Mouse (Mus musculus) MEL (cell line): ENCODE data around the gene Ndufa11. TPM values are rescaled to one million over a fixed set of nuclear protein-coding genes. Genes with fewer than 3 reads are reported as not detected.

Source experiments
- DNase-seq: peaks from one replicate; pipeline ENCODE4 v3.0.0; 2011; ENCODE audit warnings: low read depth, low spot score
- H3K27ac ChIP-seq: 2 replicates; pipeline ENCODE4 v1.5.1; 2012; ENCODE audit warnings: low read depth, mild to moderate bottlenecking, control low read depth, low read length, moderate library complexity; ENCODE audit not compliant: control insufficient read depth
- H3K27me3 ChIP-seq, 2 experiments: fragments of 150-350 bp in 1 of 2; sonication (generic) in 1 of 2; 2 replicates each; pipeline ENCODE4 v1.6.1; 2012; ENCODE audit warnings: low read length in 2 of 2, mild to moderate bottlenecking in 2 of 2, improper control_type of control experiment in 1 of 2, moderate library complexity in 1 of 2; ENCODE audit not compliant: insufficient read depth in 2 of 2, control insufficient read depth in 1 of 2
- H3K36me3 ChIP-seq, 2 experiments: 2 replicates each; pipeline ENCODE4 v1.6.1; 2012 to 2014; ENCODE audit warnings: low read length in 2 of 2, improper control_type of control experiment in 1 of 2, inconsistent platforms in 1 of 2, mild to moderate bottlenecking in 1 of 2; ENCODE audit not compliant: insufficient read depth in 2 of 2, control insufficient read depth in 1 of 2
- H3K4me1 ChIP-seq, 2 experiments: fragments of 150-350 bp in 1 of 2; sonication (generic) in 1 of 2; 2 replicates each; pipeline ENCODE4 v1.6.1; 2012; ENCODE audit warnings: low read length in 2 of 2, improper control_type of control experiment in 1 of 2, mild to moderate bottlenecking in 1 of 2; ENCODE audit not compliant: insufficient read depth in 2 of 2, control insufficient read depth in 1 of 2
- H3K4me3 ChIP-seq, 2 experiments: fragments of 150-350 bp in 1 of 2; sonication (generic) in 1 of 2; 2 replicates each; pipeline ENCODE4 v1.5.1; 2012; ENCODE audit warnings: low read depth in 2 of 2, low read length in 2 of 2, mild to moderate bottlenecking in 2 of 2, moderate library complexity in 2 of 2, control low read depth in 1 of 2, improper control_type of control experiment in 1 of 2; ENCODE audit not compliant: control insufficient read depth in 1 of 2, insufficient read depth in 1 of 2
- H3K79me2 ChIP-seq: 2 replicates; pipeline ENCODE4 v1.6.1; 2012; ENCODE audit warnings: mild to moderate bottlenecking, low read length, moderate library complexity; ENCODE audit not compliant: control insufficient read depth, poor library complexity, insufficient read depth
- H3K9ac ChIP-seq: 2 replicates; pipeline ENCODE4 v1.6.1; 2012; ENCODE audit warnings: low read depth, mild to moderate bottlenecking, control low read depth, low read length, moderate library complexity; ENCODE audit not compliant: control insufficient read depth, poor library complexity, severe bottlenecking
- H3K9me3 ChIP-seq: fragments of 150-350 bp; sonication (generic); replicated peaks from 2 replicates; pipeline ENCODE4 v1.6.1; 2012; ENCODE audit warnings: mild to moderate bottlenecking, low read length, improper control_type of control experiment, moderate library complexity; ENCODE audit not compliant: insufficient read depth
- BHLHE40 ChIP-seq: IDR thresholded peaks from 2 replicates; pipeline ENCODE4 v1.6.1; 2012; ENCODE audit warnings: low read depth, mild to moderate bottlenecking, inconsistent platforms, low read length, improper control_type of control experiment, borderline replicate concordance
- CHD2 ChIP-seq: IDR thresholded peaks from 2 replicates; pipeline ENCODE4 v1.6.1; 2011; ENCODE audit warnings: low read length, improper control_type of control experiment
- CTCF ChIP-seq, 3 experiments: IDR thresholded peaks in 2 of 3; conservative IDR thresholded peaks in 1 of 3; 2 replicates each; pipeline ENCODE4 v1.5.1; 2011 to 2012; ENCODE audit warnings: low read length in 3 of 3, low read depth in 2 of 3, mild to moderate bottlenecking in 2 of 3, improper control_type of control experiment in 1 of 3, inconsistent platforms in 1 of 3, mixed read lengths in 1 of 3, moderate library complexity in 1 of 3; ENCODE audit not compliant: control insufficient read depth in 1 of 3, insufficient read depth in 1 of 3, poor library complexity in 1 of 3, severe bottlenecking in 1 of 3
- ELF1 ChIP-seq: IDR thresholded peaks from 2 replicates; pipeline ENCODE4 v1.6.1; 2014; ENCODE audit warnings: low read depth, mild to moderate bottlenecking, inconsistent platforms, low read length, improper control_type of control experiment, moderate library complexity
- GATA1 ChIP-seq: IDR thresholded peaks from 2 replicates; pipeline ENCODE4 v1.6.1; 2011; ENCODE audit warnings: low read depth, low read length, improper control_type of control experiment
- KAT2A ChIP-seq: conservative IDR thresholded peaks from 2 replicates; pipeline ENCODE4 v1.6.1; 2012; ENCODE audit warnings: low read depth, low read length, improper control_type of control experiment, inconsistent platforms
- MAFK ChIP-seq: IDR thresholded peaks from 2 replicates; pipeline ENCODE4 v1.6.1; 2011; ENCODE audit warnings: low read depth, mild to moderate bottlenecking, low read length, improper control_type of control experiment, borderline replicate concordance
- MAZ ChIP-seq: IDR thresholded peaks from 2 replicates; pipeline ENCODE4 v1.6.1; 2012; ENCODE audit warnings: low read depth, mild to moderate bottlenecking, inconsistent platforms, low read length, improper control_type of control experiment
- MXI1 ChIP-seq: IDR thresholded peaks from 2 replicates; pipeline ENCODE4 v1.6.1; 2011; ENCODE audit warnings: mild to moderate bottlenecking, low read depth, low read length, improper control_type of control experiment
- MYB ChIP-seq: IDR thresholded peaks from 2 replicates; pipeline ENCODE4 v1.6.1; 2011; ENCODE audit warnings: mild to moderate bottlenecking, low read depth, low read length, improper control_type of control experiment
- NELFE ChIP-seq: IDR thresholded peaks from 2 replicates; pipeline ENCODE4 v1.6.1; 2011; ENCODE audit warnings: low read depth, low read length, improper control_type of control experiment
- POLR2A ChIP-seq, 2 experiments: IDR thresholded peaks; 2 replicates each; pipeline ENCODE4 v1.6.1; 2011 to 2012; ENCODE audit warnings: low read length in 2 of 2, mild to moderate bottlenecking in 2 of 2, control low read depth in 1 of 2, improper control_type of control experiment in 1 of 2, low read depth in 1 of 2, moderate library complexity in 1 of 2; ENCODE audit not compliant: control insufficient read depth in 1 of 2, insufficient read depth in 1 of 2, poor library complexity in 1 of 2
- POLR2AphosphoS2 ChIP-seq: IDR thresholded peaks from 2 replicates; pipeline ENCODE4 v1.6.1; 2011; ENCODE audit warnings: low read length, improper control_type of control experiment
- RCOR1 ChIP-seq: IDR thresholded peaks from 2 replicates; pipeline ENCODE4 v1.6.1; 2012; ENCODE audit warnings: low read depth, mild to moderate bottlenecking, inconsistent platforms, low read length, improper control_type of control experiment
- SIN3A ChIP-seq: IDR thresholded peaks from 2 replicates; pipeline ENCODE4 v1.6.1; 2012; ENCODE audit warnings: low read length, improper control_type of control experiment, inconsistent platforms
- USF2 ChIP-seq, 2 experiments: IDR thresholded peaks; 2 replicates each; pipeline ENCODE4 v1.6.1; 2011 to 2012; ENCODE audit warnings: improper control_type of control experiment in 2 of 2, low read length in 2 of 2, borderline replicate concordance in 1 of 2, inconsistent platforms in 1 of 2, low read depth in 1 of 2, mild to moderate bottlenecking in 1 of 2; ENCODE audit not compliant: insufficient read depth in 1 of 2
- ZNF384 ChIP-seq: IDR thresholded peaks from 2 replicates; pipeline ENCODE4 v1.6.1; 2012; ENCODE audit warnings: low read depth, mild to moderate bottlenecking, inconsistent platforms, low read length, improper control_type of control experiment
- polyA plus RNA-seq, 2 experiments: library from polyadenylated mRNA; stranded (reverse) in 1 of 2; unstranded in 1 of 2; fragments of >175 nt in 1 of 2; fragments of >200 nt in 1 of 2; gene quantifications; 2 replicates each; pipeline versions ENCODE4 v1.2.1 to v1.2.4; 2012; ENCODE audit warnings: low replicate concordance in 2 of 2, low read depth in 1 of 2; ENCODE audit not compliant: insufficient read length in 2 of 2, insufficient read depth in 1 of 2, missing spikeins in 1 of 2
- total RNA-seq: library from RNA; depleted of rRNA; stranded (reverse); fragments of 300-350 nt; gene quantifications from 2 replicates; pipeline ENCODE4 v1.2.3, GENCODE M21; 2012

The Ndufa11 gene
- total and polyA plus RNA-seq, 3 experiments, result 249 to 351 TPM; not detected in 1

DNA sequence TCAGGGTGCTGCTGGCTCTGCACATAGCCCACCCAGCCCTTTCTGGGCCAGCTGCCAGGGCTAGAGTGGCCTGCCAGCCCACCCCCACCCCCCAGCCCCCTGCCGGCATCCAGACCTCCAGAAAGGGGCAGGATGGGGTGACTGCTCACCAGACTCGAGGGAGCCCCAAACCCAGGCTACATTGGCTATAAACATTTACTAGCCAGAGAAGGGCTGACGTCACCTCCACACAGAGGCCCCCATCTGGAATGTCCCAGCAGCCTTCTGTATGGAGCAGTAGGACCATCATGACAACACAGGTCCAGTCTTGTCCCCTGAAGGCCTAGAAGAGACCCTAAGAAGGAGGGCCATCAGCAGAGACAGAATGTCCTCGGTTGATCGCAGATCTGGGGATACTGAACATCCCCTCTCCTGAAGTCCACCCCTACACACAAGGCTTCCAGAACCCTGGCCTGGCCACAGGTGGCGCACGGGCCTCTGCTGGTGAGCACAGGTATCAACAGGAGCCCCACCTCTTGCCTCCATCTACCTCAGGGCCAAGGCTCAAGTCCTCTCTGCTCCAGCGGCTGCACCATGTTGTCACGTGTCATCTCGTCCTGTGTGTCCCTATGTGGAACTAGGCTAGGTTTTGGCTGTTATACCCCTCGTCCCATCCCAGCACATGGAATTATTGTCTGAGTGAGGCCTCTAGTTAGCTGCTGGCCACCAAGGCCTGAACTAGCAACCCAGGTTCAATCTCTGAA lies 6.0 kb downstream of the Ndufa11 start:
- Histone ChIP-seq H3K79me2 (peaks cover 9% of the 10 kb centered on the region), H3K9ac (no peak overlapping the region), H3K27ac (no peak overlapping the region), H3K36me3 (peaks cover 0 to 2% of the 10 kb centered on the region in 2 experiments; a peak in 1 of 4 replicates), H3K4me1 (peaks cover 0 to 3% of the 10 kb centered on the region in 2 experiments; a peak in 1 of 4 replicates), H3K27me3 (no peaks in the 10 kb centered on the region), H3K4me3 (no peak overlapping the region), H3K9me3 (no peaks in the 10 kb centered on the region)
- DNase-seq, result no peak
- TF ChIP-seq CTCF (IDR thresholded peaks at IDR 0.05 in 2 of 3, conservative IDR thresholded peaks at IDR 0.05 in 1 of 3; ENCODE audit: control insufficient read depth in 1 of 3, insufficient read depth in 1 of 3, low read depth in 2 of 3, low read length in 3 of 3, poor library complexity in 1 of 3, severe bottlenecking in 1 of 3) (no peak), MYB (no peak), USF2 (IDR thresholded peaks at IDR 0.05; ENCODE audit: borderline replicate concordance in 1 of 2, insufficient read depth in 1 of 2, low read depth in 1 of 2, low read length in 2 of 2) (no peak), POLR2A (IDR thresholded peaks at IDR 0.05; ENCODE audit: control insufficient read depth in 1 of 2, insufficient read depth in 1 of 2, low read depth in 1 of 2, low read length in 2 of 2, poor library complexity in 1 of 2) (no peak), MAZ (no peak), MAFK (no peak)

DNA sequence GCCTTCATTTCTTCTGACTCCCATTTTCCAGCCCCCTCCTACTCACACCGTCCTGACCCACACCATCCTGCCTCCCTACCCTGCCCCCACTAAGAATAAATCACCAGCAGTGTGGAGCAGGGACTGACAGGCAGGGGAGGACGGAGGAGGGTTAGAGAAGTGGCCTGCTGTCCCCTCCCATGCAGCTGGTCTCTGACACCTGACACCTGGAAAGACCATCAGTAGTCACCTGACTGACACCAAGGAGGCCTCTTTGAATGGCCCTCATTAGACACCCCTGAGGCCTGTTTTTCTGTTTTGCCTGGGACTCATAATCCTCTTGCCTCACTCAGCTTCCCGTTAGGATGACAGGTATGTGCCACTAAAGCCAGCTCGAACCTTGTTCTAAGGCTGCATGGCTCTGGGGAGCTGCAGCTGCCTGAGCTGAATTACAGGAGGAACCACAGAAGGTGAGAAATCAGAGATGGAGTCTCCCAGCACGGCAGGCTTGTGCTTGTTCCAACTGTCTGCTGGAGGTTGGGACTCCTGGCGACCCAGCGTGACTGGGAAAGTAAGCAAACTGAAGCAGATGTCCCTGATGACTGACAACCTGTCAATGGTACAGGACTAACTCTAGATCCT lies 9.6 kb downstream of the Ndufa11 start:
- H3K4me3 ChIP-seq, result no peak overlapping the region
- no peaks in the 10 kb centered on the region for H3K79me2 ChIP-seq
- no peaks in the 10 kb centered on the region for H3K9me3 ChIP-seq
- no peaks in the 10 kb centered on the region for H3K4me1 ChIP-seq
- H3K27me3 ChIP-seq, result peaks cover 0 to 1% of the 10 kb centered on the region in 2 experiments; a peak in 3 of 4 replicates
- no peak for DNase-seq
- H3K9ac ChIP-seq, result no peak overlapping the region
- no peak overlapping the region for H3K27ac ChIP-seq
- TF ChIP-seq ELF1, result no peak
- TF ChIP-seq RCOR1, result no peak
- no peak for TF ChIP-seq SIN3A
- TF ChIP-seq GATA1, result no peak
- no peak for TF ChIP-seq ZNF384
- no peak for TF ChIP-seq NELFE
- TF ChIP-seq MXI1, result no peak
- TF ChIP-seq POLR2AphosphoS2, result no peak
- no peak for TF ChIP-seq BHLHE40
- TF ChIP-seq KAT2A, result no peak
- TF ChIP-seq CHD2, result no peak
- TF ChIP-seq MAZ, result no peak
- no peaks in the 10 kb centered on the region for H3K36me3 ChIP-seq
